12 mouse cellular contexts compared by ENCODE assay signal in the genomic region with DNA sequence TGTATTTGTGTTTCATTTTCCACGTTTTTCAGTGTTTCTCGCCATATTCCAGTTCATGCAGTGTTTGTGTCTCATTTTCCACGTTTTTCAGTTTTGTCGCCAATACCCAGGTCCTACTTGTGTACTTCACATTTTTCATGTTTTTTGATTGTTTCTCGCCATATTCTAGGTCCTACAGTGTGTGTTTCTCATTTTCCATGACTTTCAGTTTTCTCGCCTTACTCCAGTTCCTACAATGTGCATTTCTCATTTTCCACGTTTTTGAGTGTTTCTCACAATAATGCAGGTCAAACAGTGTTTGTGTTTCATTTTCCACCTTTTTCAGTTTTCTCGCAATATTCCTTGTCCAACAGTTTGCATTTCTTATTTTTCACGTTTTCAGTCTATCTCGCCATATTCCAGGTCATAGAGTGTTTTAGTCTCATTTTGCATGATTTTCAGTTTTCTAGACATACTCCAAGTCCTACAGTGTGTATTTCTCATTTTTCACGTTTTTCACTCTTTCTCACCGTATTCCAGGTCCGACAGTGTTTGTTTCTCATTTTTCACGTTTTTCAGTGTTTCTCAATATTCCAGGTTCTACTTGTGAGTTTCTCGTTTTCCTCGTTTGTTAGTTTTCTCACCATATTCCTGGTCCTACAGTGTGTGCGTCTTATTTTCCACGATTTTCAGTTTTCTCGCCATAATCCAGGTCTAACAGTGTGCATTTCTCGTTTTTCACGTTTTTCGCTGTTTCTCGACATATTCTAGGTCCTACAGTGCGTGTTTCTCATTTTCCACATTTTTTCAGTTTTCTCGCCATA.
A peak's percentile ranks its signal among the peaks of the same experiment; 100 is the strongest.
DNase-seq lines count a peak whose midpoint lies in the region; ATAC-seq lines count a peak whose summit lies in the region.
"Had no signal": no experiment of that assay in that cellular context is flagged by ENCODE, and none has a peak within 500 bp of the region (broad histone marks: within the 10 kb centered on the region; RNA-seq: fewer than 3 reads in every experiment).

No protein-coding gene starts in this region.

- no peaks in the 10 kb centered on the region for H3K27me3 ChIP-seq in kidney, embryonic 16.5 days (ENCODE audit: insufficient read depth, low read length)
- no peaks in the 10 kb centered on the region for H3K27me3 ChIP-seq in hindbrain, embryonic 14.5 days (ENCODE audit: control insufficient read depth, insufficient read depth, low read length)
- H3K27me3 ChIP-seq: liver, embryonic 13.5 days had no signal

- H3K9ac ChIP-seq in kidney, embryonic 16.5 days (replicated peaks; ENCODE audit: low read length), result no peak overlapping the region
- no peak overlapping the region for H3K9ac ChIP-seq in hindbrain, embryonic 14.5 days
- H3K9ac ChIP-seq: liver, embryonic 13.5 days had no signal

- no peak overlapping the region for H3K4me2 ChIP-seq in kidney, embryonic 16.5 days (replicated peaks; ENCODE audit: low read depth, low read length)
- H3K4me2 ChIP-seq in hindbrain, embryonic 14.5 days (replicated peaks), result no peak overlapping the region
- H3K4me2 ChIP-seq: liver, embryonic 13.5 days had no signal

- no peaks in the 10 kb centered on the region for H3K36me3 ChIP-seq in kidney, embryonic 16.5 days (ENCODE audit: insufficient read depth, low read length)
- no peaks in the 10 kb centered on the region for H3K36me3 ChIP-seq in hindbrain, embryonic 14.5 days (replicated peaks; ENCODE audit: control insufficient read depth, insufficient read depth)
- H3K36me3 ChIP-seq: liver, embryonic 13.5 days had no signal

- H3K27ac ChIP-seq in kidney, embryonic 16.5 days (ENCODE audit: low read length), result no peak overlapping the region
- no peak overlapping the region for H3K27ac ChIP-seq in hindbrain, embryonic 14.5 days
- H3K27ac ChIP-seq: liver, embryonic 13.5 days had no signal

- H3K4me1 ChIP-seq in kidney, embryonic 16.5 days (ENCODE audit: insufficient read depth, low read length), result no peaks in the 10 kb centered on the region
- H3K4me1 ChIP-seq in hindbrain, embryonic 14.5 days (replicated peaks; ENCODE audit: control insufficient read depth, insufficient read depth, low read length), result no peaks in the 10 kb centered on the region
- H3K4me1 ChIP-seq: liver, embryonic 13.5 days had no signal

- peak; percentile 15 for DNase-seq in embryo, embryonic 10 days (ENCODE audit: low spot score)
- DNase-seq in embryo, embryonic 9.5 days (ENCODE audit: extremely low spot score), result no peak
- no peak for DNase-seq in kidney, adult 9 months
- peak; percentile 21 for DNase-seq in CD4-positive helper T cell, adult 2 months (ENCODE audit: low read depth, low spot score)
- DNase-seq in hindbrain, embryonic 14.5 days (ENCODE audit: low spot score), result peak; percentile 36
- no peak for DNase-seq in cerebellum, postnatal 25 days
- DNase-seq in right cerebral cortex, postnatal 10 days (ENCODE audit: low spot score in 2 of 2), result no peak
- DNase-seq: cerebellum, adult 8-10 months; kidney, postnatal 36 days; liver, embryonic 13.5 days had no signal

- ATAC-seq in kidney, embryonic 16.5 days (ENCODE audit: low FRiP score, low TSS enrichment), result 0 out of 2 replicates have a peak, but pooled peaks have one; percentile 42
- ATAC-seq in hindbrain, embryonic 14.5 days (ENCODE audit: low FRiP score), result no peak

- peaks cover 45% of the 10 kb centered on the region for H3K9me3 ChIP-seq in kidney, embryonic 16.5 days (ENCODE audit: low read length)
- H3K9me3 ChIP-seq in hindbrain, embryonic 14.5 days (ENCODE audit: control insufficient read depth, low read length), result peaks cover 57% of the 10 kb centered on the region

- no peak overlapping the region for H3K4me3 ChIP-seq in kidney, embryonic 16.5 days (ENCODE audit: low read length)
- H3K4me3 ChIP-seq in hindbrain, embryonic 14.5 days (replicated peaks; ENCODE audit: low read length), result 0 out of 2 replicates have a peak overlapping the region, but pooled peaks have one; percentile 0
- H3K4me3 ChIP-seq: liver, embryonic 13.5 days; myocyte had no signal

- 84% methylated on average over 25 of the region's 25 CpGs for WGBS in kidney, embryonic 16.5 days
- 84% methylated on average over 25 of the region's 25 CpGs for WGBS in hindbrain, embryonic 14.5 days

Comparison
In these comparisons a context has a peak if more than half of its experiments do, and no peak if none do; other contexts are left out.
1. DNase-seq: peak in embryo, embryonic 10 days (single experiment), CD4-positive helper T cell, adult 2 months (single experiment) and hindbrain, embryonic 14.5 days (single experiment); none in embryo, embryonic 9.5 days (single experiment), kidney, adult 9 months (single experiment), cerebellum, postnatal 25 days (0 of 2) and right cerebral cortex, postnatal 10 days (0 of 2).